Mouse (Mus musculus): ENCODE measurements at regions not wholly inside any gene's neighbourhood (a gene's known extent, or its start where the extent isn't known, plus 50 kb on each side); places are given as distances from the start of the nearest gene placed in this dataset.

GRCm38 (mm10) chr4:131336801-131337200 is 392.6 kb downstream of the Matn1 start:
- TF ChIP-seq CTCF (conservative IDR thresholded peaks at IDR 0.05; ENCODE audit: low read length) (no peak), NANOG (IDR thresholded peaks at IDR 0.05; ENCODE audit: borderline replicate concordance, low read length) (no peak)

All from E14TG2a.4 (cell line).